Mouse (Mus musculus) CD4-positive helper T cell, adult 2 months (primary cell): ENCODE results near the gene Cd80.
"Not testable (repeated sequence)": the region's sequence is repeated elsewhere in the genome, so short reads cannot be mapped to it uniquely, and the experiment has no call there.

Source experiments
- DNase-seq: peaks from one replicate; pipeline ENCODE4 v3.0.0-alpha.2; 2012; ENCODE audit warnings: low read depth, missing footprints, low spot score

Gene Cd80

DNA sequence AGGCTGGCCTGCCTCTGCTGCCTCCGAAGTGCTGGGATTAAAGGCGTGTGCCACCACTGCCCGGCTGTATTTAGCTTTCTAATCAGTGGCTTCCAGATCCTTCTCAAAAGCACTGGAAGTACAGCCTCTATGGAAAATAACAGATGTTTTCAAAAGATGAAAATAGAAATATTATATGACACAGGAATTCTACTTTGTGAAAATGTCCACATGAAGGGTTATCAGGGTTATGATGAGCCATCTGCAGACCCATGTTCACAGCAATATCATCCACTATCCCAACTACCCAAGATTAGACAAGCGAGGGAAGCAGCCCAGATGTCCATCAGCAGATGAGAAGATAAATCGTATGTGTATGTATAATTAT, 17.1 kb downstream of the Cd80 start:
- DNase-seq, result no peak

DNA sequence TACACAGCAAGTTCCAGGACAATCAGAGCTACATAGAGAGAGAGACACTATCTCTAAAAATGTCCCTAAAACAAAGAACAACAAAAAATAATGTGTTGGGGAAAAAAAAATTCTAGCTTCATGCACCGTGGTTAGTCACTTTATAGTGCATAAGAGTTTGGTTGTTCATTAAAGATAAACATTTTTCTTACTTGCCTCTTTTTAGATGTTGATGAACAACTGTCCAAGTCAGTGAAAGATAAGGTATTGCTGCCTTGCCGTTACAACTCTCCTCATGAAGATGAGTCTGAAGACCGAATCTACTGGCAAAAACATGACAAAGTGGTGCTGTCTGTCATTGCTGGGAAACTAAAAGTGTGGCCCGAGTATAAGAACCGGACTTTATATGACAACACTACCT, 18.3 kb downstream of the Cd80 start:
- no peak for DNase-seq

- no peak for DNase-seq
Observed at GRCm38 (mm10) chr16:38474677-38475286, 19.4 kb downstream of the Cd80 start.

GRCm38 (mm10) chr16:38475681-38476311, 20.4 kb downstream of the Cd80 start:
- no peak for DNase-seq

- DNase-seq, result peak; percentile 57
Observed at GRCm38 (mm10) chr16:38476312-38477240, 21.2 kb downstream of the Cd80 start.

GRCm38 (mm10) chr16:38477241-38477608, 21.9 kb downstream of the Cd80 start:
- not testable (repeated sequence) for DNase-seq

DNA sequence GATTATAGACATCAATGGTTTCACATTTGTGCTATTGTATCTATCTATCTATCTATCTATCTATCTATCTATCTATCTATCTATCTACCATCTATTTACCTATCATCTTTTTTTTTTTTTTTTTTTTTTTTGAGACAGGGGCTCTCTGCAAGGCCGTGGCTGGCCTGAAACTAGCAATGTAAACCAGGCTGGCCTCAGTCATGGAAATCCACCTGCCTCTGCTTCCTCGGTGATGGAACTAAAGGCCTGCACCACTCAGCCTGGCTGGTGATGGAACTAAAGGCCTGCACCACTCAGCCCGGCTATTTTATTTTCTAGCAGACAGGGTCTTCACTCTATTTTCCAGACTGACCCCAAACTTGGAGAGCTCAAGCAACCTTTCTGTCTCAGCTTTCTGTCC, 22.9 kb downstream of the Cd80 start:
- no peak for DNase-seq

GRCm38 (mm10) chr16:38481327-38481726, 26.0 kb downstream of the Cd80 start:
- no peak for DNase-seq

DNA sequence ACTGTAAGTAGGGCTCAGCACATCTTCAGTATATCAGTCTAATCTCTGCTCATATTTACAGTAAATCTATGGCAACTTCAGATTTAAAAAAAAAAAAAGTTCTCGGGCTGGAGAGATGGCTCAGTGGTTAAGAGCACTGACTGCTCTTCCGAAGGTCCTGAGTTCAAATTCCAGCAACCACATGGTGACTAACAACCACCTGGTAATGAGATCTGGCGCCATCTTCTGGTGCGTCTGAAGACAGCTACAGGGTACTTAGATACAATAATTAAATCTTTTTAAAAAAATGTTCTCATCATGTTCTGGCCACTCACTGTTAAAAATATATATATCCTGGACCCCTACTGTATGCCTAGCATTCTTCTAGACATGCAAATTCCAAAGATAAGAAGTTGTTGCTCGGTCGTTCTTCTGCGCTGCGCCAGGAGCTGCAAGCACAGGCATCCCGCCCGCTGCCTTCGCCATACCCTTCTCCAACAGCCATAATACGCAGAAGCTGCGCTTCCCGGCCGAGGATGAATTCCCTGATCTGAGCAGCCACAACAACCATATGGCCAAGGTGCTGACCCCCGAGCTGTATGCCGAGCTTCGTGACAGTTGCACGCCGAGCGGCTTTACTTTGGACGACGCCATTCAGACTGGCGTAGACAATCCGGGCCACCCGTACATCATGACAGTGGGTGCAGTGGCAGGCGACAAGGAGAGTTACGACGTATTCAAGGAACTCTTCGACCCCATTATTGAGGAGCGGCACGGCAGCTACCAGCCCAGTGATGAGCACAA, 27.6 kb downstream of the Cd80 start:
- DNase-seq, result peak; percentile 60

- peak; percentile 29 for DNase-seq
Observed at GRCm38 (mm10) chr16:38483582-38484309, 28.4 kb downstream of the Cd80 start.

DNA sequence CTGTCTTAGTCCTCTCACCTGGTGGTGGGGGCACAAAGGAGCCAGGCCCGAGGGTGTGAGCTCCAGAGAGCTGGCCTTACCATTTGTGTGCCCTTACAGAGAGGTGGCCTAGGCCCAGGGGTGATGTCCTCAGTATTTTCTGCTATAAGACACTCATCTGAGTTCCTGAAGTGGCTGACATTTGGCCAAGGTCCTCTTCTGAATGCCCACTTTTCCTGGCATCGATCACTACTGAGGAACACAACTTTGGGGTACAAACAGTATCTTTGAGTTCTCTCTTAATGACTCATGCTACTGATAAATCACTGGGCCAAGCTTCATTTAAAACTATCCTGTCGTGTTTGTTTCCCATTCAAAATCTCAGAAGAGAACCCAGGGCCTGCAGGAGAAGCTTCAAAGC, 37.2 kb downstream of the Cd80 start:
- DNase-seq, result no peak

GRCm38 (mm10) chr16:38493890-38494289, 38.5 kb downstream of the Cd80 start:
- DNase-seq, result no peak

DNA sequence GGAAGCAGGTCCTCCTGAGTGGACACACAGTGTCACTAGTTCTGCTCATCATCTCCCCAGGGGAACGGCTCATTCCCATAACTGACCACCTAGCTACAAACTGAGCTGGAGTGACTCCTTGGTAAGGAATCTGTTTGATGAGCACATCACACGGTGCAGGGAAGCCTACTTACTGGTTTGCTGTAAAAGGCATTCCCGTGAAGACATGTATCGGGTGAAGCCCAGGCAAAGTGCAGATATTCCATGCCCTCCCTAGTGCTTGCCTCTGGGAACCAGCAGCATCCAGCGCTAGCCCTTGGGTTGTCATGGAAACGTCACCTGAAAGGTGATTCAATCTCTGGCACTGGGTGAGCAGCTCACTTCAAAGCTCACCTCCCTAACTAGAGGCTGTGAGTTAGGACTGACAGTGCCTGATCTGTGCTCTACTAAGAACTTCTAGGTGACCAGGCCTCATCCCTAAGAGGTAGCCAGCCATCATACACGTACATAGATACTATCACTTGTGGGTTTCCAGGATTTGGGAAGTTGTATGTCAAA, 41.3 kb downstream of the Cd80 start:
- DNase-seq, result no peak

DNA sequence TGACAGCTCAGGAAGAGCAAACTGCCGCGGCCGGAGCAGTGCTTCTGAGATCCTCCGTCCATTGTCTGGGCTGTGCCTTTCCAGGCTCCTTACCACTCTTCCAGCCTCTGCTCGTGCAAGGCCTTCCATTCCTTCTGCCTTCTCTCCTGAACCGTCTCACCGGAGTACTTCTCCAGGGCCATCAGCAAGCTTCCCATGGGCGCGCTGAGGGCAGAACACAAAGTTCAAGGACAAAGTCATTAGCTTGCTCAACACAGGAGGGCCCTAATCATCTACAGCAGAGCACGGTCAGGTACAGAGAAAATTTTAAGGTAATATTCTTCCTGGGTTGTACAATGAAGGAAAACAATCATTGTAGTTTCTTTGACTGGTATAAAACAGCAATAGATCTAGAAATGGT, 47.1 kb downstream of the Cd80 start:
- DNase-seq, result no peak

DNA sequence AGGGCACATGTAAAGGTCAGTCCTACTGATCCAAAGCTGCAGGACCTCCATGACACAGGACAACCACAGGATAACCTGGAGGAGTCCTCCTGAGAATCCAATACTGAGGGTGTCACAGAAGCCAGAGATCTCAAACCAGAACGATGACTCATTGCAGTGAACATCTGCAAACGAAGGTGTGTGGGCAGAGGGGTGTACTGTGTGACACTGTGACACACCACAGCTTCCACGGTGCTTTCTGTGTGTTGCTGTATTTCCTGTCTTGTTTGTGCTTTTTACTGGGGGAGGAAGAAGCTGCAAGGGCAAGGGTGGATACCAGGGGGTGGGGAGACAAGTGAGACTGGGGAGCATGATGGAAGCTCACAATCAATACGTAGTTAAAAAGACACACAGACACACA, 48.2 kb downstream of the Cd80 start:
- DNase-seq, result peak; percentile 43

DNA sequence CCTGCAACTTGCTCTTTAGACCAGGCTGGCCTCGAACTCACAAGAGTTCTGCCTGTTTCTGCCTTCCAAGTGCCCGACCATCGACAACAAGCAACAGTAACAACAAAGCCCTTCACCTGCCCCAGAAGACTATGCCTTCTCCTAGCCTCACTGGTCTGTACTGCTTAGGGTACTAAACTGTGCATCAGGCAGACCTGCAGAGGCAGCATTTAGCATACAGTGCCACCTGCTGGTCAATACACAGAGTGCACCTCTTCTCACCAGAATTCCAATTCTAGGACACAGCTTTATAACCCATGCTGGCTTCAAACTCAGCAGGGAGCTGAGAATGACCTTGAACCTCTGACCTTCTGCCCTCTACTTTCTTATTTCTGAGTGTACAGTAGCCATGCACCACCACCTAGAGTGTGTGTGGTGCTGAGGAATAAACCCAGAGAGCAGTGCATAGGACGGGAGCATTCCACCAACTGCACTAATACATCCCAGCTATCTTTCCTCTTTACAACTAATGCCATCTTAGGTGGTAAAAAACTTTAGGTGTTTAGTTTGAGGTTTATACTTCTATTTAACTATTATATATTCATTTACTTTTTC, 50.8 kb downstream of the Cd80 start:
- DNase-seq, result peak; percentile 63

GRCm38 (mm10) chr16:38510846-38511245, 55.5 kb downstream of the Cd80 start:
- DNase-seq, result no peak

- DNase-seq, result no peak
Observed at GRCm38 (mm10) chr16:38519140-38519539, 63.8 kb downstream of the Cd80 start.

DNA sequence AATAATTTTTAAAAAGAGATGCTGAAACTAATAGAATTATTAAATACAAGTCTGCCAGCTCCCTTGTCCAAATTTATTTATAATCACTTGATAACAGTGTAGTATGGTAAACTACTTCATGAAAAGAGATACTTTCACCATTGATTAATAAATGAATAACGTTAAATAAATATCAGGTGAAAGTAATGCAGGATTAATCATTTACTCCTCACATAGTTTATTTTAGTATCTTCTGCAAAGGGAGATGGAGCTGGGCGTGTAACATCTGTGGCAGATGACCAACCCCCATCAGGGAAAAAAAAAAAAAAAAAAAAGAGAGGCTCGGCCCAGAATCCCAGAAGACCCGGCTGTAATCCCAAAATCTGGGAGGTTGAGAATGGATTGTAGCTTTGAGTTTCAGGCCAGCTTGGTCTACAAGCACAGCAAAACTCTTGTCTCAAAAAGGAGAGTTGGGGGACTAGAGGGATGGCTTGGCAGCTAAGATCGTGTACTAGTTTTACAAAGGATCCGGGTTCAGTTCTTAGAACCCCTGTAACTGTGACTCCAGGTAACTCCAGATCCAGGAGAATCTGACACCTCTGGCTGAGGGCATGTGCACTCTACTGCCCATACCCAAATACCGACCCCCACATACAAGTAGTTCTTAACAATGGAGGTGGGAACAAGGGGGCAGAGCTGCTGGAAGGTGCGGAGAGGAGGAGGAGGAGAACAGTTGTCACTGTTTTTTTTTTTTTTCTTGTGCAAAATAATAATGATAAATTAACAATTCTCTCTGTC, 66.0 kb downstream of the Cd80 start:
- no peak for DNase-seq
